Mouse (Mus musculus) C2C12 (cell line): ENCODE measurements around the gene Gbp5.

Source experiments
- CTCF ChIP-seq: IDR thresholded peaks from one replicate; pipeline ENCODE4 v1.5.1; 2011; ENCODE audit not compliant: control insufficient read depth, insufficient read depth, insufficient read length
- MYOG ChIP-seq: IDR thresholded peaks from one replicate; pipeline ENCODE4 v1.6.1; 2011; ENCODE audit not compliant: control insufficient read depth, insufficient read length; ENCODE audit errors: extremely low read depth
- USF1 ChIP-seq: IDR thresholded peaks from one replicate; pipeline ENCODE4 v1.6.1; 2011; ENCODE audit warnings: low read depth, mild to moderate bottlenecking, control low read depth, moderate library complexity

DNA sequence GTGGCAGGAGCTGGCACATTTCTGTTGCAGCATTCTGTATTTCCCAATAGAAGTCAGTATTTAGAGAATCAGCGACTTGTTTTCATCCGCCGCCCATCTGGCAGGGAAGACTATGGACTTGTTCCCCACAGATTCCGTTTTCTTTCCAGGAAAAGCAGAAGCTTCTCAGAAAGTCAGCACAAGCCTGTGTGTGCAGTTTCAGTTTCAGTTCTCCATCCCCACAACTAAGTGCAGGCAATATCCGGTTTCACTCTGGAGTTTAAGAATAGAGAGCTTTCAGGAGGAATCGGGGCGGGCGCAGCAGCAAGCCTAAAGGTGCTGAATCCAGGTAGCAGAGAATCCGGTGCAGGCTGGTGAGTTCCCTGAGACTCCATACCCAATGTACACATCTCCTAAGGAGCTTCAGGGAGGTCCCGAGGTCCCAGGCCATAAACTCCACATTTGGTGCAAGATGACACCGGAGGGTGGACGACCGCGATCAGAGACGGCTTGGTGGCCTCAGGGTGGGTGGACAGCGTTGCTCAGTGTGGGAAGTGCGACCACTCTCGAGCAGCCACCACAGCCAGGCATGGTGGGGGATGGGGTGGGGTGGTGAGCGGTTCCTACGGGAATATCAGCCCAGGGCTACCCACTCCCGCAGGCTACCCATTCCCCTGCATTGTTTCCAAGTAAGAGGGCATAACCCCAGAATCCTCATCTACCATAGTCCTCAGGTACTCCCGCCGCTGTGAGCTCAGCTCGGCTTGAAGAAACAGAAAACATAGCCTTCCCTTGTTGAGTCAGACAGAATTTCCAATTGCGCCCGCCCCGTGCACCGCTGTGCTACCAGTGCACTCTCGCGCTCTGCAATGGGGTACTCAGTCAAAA is 36.5 kb downstream of the Gbp5 start, which contains the start of gene Gbp7:
- TF ChIP-seq CTCF (no peak), MYOG (no peak), USF1 (no peak)
